Mouse (Mus musculus): ENCODE data around the gene Nt5c3. TPM values are rescaled to one million over a fixed set of nuclear protein-coding genes. Genes with fewer than 3 reads are reported as not detected.

Gene Nt5c3
- total RNA-seq (2014; fragmentation: Nextera tagmentation): 62.8 and 82.7 TPM in 2 replicates
- 48.6 and 64.3 TPM in 2 replicates for total RNA-seq (2017)

GRCm38 (mm10) chr6:56923726-56924707 is at the start of gene Nt5c3, which contains the start of gene Vmn1r4:
Gene Nt5c3 (minus strand): TSS chr6:56923932.
Gene Vmn1r4 (plus strand): TSS chr6:56924015.
- ATAC-seq (replicated peaks; ENCODE audit: poor library complexity, severe bottlenecking): peak; percentile 93

- ATAC-seq (replicated peaks; ENCODE audit: poor library complexity, severe bottlenecking): no peak
Measured at GRCm38 (mm10) chr6:56969973-56970372, 46.2 kb upstream of the Nt5c3 start, which contains the start of gene Vmn1r5. Gene Vmn1r5 (plus strand): TSS chr6:56970273.

GRCm38 (mm10) chr6:56956436-56956835 is 32.7 kb upstream of the Nt5c3 start:
- no peak for ATAC-seq (replicated peaks; ENCODE audit: poor library complexity, severe bottlenecking)

- no peak for ATAC-seq (replicated peaks; ENCODE audit: poor library complexity, severe bottlenecking)
Measured at GRCm38 (mm10) chr6:56934366-56934765, 10.6 kb upstream of the Nt5c3 start.

- no peak for ATAC-seq (replicated peaks; ENCODE audit: poor library complexity, severe bottlenecking)
Measured at GRCm38 (mm10) chr6:56932464-56932863, 8.7 kb upstream of the Nt5c3 start.

DNA sequence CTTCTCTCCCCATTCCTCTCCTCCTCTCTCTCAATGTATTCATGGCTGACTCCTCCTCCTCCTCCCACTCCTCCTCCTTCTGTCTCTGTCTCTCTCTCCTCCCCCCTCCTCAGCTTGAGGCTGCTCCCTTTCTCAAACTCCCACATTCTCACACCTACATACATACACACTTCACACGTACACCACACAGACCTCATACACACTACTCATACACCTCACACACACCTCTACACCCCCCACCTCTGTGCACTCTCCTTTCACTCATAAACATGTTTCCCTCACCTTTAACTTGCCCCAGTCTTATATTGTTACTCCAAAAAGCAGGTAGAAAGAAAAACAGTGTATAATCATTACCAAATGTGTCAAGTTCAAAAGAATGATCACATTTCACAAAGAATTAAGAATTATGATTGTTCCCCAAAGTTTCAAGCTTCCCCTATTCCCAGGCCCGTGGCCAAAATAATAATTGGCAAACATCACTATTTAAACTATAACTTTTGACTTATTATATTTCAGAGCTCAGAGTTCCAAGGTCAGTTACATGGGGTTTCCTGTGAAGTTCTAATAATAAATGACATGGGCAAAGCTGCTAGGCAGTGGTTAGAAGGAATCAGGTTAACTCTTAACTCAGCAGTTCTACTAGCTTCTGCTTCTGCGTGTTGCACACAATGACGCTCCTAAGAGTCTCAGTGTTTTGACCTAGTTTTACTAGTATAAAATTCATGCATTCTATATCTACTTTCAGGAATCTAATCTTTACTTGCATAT is 8.1 kb upstream of the Nt5c3 start:
- no peak for ATAC-seq (replicated peaks; ENCODE audit: poor library complexity, severe bottlenecking)

- no peak for ATAC-seq (replicated peaks; ENCODE audit: poor library complexity, severe bottlenecking)
Measured at GRCm38 (mm10) chr6:56923331-56923725, 404 bp downstream of the Nt5c3 start.

- no peak for ATAC-seq (replicated peaks; ENCODE audit: poor library complexity, severe bottlenecking)
Measured at GRCm38 (mm10) chr6:56920222-56921092, 3.3 kb downstream of the Nt5c3 start.

- ATAC-seq (replicated peaks; ENCODE audit: poor library complexity, severe bottlenecking): no peak
Measured at GRCm38 (mm10) chr6:56919330-56920044, 4.2 kb downstream of the Nt5c3 start.

DNA sequence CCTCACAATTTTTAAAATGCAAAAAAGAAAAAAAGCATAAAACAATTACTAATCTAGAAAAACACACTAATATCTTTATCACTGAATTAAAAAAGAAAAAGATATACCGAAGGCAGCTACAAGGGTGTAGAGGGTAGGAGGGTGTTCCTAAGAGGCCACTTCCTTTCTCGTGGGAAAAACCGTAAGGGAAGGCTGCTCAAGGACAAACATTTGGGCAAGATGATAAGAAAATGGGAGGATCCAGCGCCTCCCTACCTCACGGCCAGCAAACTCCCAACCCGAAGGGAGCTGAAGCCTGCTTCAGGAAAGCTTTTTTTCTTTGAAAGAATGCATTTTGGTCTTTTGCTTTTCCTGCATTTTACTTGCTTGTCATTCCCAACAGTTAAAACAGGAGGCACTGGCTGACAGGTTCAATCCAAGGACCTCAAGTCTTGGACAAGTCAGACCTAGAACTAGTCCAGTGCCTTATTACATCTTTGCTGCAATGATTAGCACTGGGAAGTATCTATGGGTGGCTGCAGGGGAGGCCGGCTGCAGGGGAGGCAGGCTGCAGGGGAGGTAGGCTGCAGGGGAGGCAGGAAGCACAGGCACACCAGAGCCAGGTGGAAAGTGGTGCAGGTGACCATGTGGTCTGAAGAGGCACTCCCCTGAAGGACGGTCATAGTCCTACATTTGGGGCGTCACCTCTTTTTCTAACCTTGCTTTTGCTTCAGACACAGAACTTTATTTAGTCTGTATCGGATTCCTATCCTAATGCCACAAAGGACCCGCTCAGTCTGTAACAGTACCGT is 6.0 kb downstream of the Nt5c3 start:
- ATAC-seq (replicated peaks; ENCODE audit: poor library complexity, severe bottlenecking): no peak

DNA sequence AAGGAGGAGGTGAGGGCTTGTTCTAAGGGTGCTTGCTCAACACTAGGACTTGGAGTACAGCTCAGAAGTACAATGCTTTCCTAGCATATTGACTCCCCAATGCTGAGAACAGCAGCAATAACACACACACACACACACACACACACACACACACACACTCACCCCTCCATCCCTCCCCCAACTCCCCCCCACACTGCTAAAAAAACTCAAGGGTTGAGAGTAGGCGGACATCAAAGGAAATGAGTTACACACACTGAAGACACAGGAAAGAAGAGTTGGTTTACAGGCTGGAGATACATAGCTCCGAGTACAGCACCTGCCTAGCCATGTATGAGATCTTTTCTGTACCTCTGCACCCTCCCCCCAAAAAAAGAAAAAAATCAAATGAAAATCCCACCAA is 7.5 kb downstream of the Nt5c3 start:
- ATAC-seq (replicated peaks; ENCODE audit: poor library complexity, severe bottlenecking): no peak

GRCm38 (mm10) chr6:56913092-56913858 is 10.5 kb downstream of the Nt5c3 start:
- ATAC-seq (replicated peaks; ENCODE audit: poor library complexity, severe bottlenecking): 0 out of 2 replicates have a peak, but pooled peaks have one; percentile 10

GRCm38 (mm10) chr6:56910910-56911309 is 12.8 kb downstream of the Nt5c3 start:
- ATAC-seq (replicated peaks; ENCODE audit: poor library complexity, severe bottlenecking): no peak

DNA sequence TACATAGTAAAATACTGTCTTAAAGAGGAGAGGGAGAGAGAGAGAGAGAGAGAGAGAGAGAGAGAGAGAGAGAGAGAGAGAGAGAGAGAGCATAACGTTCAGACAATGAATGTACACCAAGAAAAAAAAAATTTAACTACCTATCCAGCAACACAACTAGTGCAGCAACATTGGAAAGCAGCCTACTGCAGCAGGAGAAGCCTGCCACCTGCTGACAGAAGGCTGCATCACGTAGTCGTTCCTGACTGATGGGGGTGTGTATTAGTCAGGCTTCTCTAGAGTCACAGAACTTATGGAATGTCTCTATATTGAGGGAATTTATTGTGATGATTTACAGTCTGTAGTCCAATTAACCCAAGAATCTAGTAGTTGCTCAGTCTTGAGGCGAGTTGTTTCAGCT is 14.8 kb downstream of the Nt5c3 start:
- peak; percentile 80 for ATAC-seq (replicated peaks; ENCODE audit: poor library complexity, severe bottlenecking)

DNA sequence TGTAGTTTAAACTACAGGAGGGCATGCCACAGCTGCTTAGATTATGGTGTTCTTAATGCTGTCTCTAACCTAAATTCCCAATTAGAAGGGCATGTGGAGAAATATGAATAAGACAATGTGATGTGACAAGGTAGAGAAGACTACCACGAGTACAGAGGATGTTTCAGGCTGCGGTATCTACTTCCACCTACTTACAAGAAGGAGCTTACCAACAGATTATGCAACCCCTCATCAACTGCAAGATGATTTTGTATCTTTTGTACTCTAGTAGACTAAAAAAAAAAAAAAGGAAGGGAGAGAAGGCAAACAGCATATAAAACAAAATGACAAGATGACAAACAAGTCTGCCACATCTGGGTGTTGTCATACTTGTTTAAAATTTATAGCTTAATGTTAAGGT is 15.3 kb downstream of the Nt5c3 start:
- ATAC-seq (replicated peaks; ENCODE audit: poor library complexity, severe bottlenecking): peak; percentile 82

DNA sequence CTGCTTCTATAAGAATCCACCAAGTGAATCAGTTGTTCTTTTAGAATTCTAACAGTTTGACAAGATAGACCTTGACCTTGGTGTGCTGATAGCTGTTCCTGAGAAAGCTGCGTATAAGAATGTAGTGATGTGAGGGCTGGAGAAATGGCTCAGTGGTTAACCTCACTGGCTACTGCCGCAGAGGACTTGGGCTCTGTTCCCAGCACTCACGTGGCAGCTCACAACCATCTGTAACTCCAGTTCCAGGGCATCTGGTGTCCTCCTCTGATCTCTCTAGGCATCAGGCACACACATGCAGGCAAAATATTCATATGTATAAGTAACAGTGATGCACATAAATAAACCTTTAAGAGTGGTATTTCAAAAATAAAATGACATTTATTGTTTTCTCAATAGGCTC is 15.8 kb downstream of the Nt5c3 start:
- no peak for ATAC-seq (replicated peaks; ENCODE audit: poor library complexity, severe bottlenecking)

GRCm38 (mm10) chr6:56906121-56906846 is 17.4 kb downstream of the Nt5c3 start:
- ATAC-seq (replicated peaks; ENCODE audit: poor library complexity, severe bottlenecking): no peak
